Mouse (Mus musculus): ENCODE results near the gene Cd1d1.

DNA sequence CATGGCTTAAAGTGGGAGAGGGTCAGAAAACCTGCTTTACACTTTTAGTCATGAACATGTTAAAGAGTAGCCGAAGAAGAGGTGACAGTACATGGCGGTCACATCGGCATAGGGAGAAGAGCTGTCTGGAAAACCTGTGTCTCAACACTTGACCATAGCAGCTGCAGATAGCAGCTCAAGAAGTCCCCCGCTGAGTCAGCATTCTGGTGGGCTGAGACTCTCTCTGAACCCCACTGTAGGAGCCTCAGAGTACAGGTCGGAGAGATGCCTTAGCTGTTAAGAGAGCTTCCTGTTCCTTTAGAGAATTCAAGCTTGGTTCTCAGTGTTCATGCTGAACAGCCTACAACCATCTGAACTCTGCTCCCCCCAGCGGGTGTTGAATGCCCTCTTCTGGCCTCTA, 39.3 kb upstream of the Cd1d1 start:
- no peak for TF ChIP-seq CTCF (IDR thresholded peaks at IDR 0.05; ENCODE audit: low read depth, low read length)
- no peak for TF ChIP-seq GATA1 (IDR thresholded peaks at IDR 0.05; ENCODE audit: borderline replicate concordance, low read length)

Measured in G1E (cell line).